Mouse (Mus musculus): ENCODE data around the gene Nup93. TPM values are rescaled to one million over a fixed set of nuclear protein-coding genes. Genes with fewer than 3 reads are reported as not detected.

The Nup93 gene
- polyA plus RNA-seq, 1 experiment from 2014 or later: 110 TPM

DNA sequence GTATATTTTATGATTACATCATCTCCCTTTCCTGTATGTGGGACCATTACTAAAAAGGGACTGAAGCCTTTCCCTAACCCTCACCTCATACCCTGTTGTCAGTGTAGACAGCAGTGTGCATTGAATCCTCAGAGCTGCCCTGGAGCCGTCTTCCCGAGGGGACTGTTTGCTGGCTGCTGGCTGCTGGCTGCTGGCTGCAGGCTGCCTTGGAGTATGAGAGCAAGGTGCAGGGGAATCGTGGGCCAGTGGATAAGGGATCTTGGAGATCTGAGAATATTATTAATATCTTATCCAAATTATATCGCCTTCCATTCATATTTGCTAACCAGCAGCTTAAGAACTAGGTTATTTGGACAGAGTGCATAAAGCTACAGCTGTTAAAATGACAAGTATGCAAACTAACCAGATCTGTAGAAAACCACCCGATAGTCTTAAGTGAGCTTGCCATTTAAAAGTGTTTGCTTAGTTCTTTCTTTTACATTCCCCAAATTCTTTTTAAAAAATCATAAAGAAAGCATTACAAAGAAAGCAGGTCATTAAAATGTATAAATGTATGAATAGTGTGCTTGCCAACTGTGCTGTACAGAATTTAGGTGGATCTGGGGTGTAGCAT is 65.7 kb downstream of the Nup93 start:
- Histone ChIP-seq H3K9ac (no peak overlapping the region), H3K36me3 (replicated peaks) (no peaks in the 10 kb centered on the region), H3K4me2 (no peak overlapping the region), H3K4me3 (replicated peaks) (no peak overlapping the region), H3K27me3 (no peaks in the 10 kb centered on the region), H3K4me1 (0 out of 2 replicates have a peak, but pooled peaks cover 2% of the 10 kb centered on the region), H3K9me3 (no peaks in the 10 kb centered on the region), H3K27ac (no peak overlapping the region)
- ATAC-seq (ENCODE audit: low FRiP score): no peak
- 77% methylated on average over 5 of the region's 5 CpGs for WGBS

- H3K27me3 ChIP-seq: no peaks in the 10 kb centered on the region
- no peak overlapping the region for H3K27ac ChIP-seq
- no peak overlapping the region for H3K4me3 ChIP-seq (replicated peaks)
- no peaks in the 10 kb centered on the region for H3K36me3 ChIP-seq (replicated peaks)
- no peaks in the 10 kb centered on the region for H3K9me3 ChIP-seq
- 0 out of 2 replicates have a peak, but pooled peaks cover 2% of the 10 kb centered on the region for H3K4me1 ChIP-seq
- H3K4me2 ChIP-seq: no peak overlapping the region
- no peak for ATAC-seq (ENCODE audit: low FRiP score)
- WGBS: 91% methylated on average over 3 of the region's 3 CpGs
- no peak overlapping the region for H3K9ac ChIP-seq
Measured at GRCm38 (mm10) chr8:94282453-94282985, 68.2 kb downstream of the Nup93 start.

- 79% methylated on average over 7 of the region's 7 CpGs for WGBS
Measured at GRCm38 (mm10) chr8:94284204-94284603, 69.8 kb downstream of the Nup93 start.

DNA sequence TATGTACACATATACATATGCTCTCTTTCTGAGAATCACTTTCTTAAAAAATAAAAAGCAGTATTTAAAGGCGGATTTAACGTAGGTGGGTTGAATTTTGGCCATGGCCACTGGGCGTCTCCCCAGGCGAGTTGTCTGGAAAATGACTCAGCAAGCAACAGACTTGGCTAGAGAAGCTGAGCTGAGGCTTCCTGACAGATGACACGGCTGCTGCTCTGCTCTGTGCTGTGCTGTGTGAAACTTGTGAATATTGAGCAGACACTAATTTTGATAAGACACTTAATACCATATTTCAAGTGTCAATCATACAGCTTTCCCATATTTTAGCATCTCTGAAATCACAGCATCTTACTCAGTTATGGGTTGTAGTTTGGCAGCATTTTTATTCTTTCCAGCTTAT is 76.2 kb downstream of the Nup93 start:
- H3K36me3 ChIP-seq (replicated peaks): peaks cover 9% of the 10 kb centered on the region
- no peak overlapping the region for H3K4me3 ChIP-seq (replicated peaks)
- no peaks in the 10 kb centered on the region for H3K9me3 ChIP-seq
- no peak for ATAC-seq (ENCODE audit: low FRiP score)
- H3K4me1 ChIP-seq: no peaks in the 10 kb centered on the region
- no peaks in the 10 kb centered on the region for H3K27me3 ChIP-seq
- H3K9ac ChIP-seq: no peak overlapping the region
- 92% methylated on average over 5 of the region's 5 CpGs for WGBS
- no peak overlapping the region for H3K4me2 ChIP-seq
- no peak overlapping the region for H3K27ac ChIP-seq

More at GRCm38 (mm10) chr8:94284204-94284603, 69.8 kb downstream of the Nup93 start:
- no peak for ATAC-seq (ENCODE audit: low FRiP score)
- Histone ChIP-seq H3K9me3 (no peaks in the 10 kb centered on the region), H3K9ac (no peak overlapping the region), H3K4me2 (no peak overlapping the region), H3K27me3 (no peaks in the 10 kb centered on the region), H3K36me3 (replicated peaks) (no peaks in the 10 kb centered on the region), H3K4me1 (0 out of 2 replicates have a peak, but pooled peaks cover 2% of the 10 kb centered on the region), H3K4me3 (replicated peaks) (no peak overlapping the region), H3K27ac (no peak overlapping the region)

GRCm38 (mm10) chr8:94292072-94292471 is 77.7 kb downstream of the Nup93 start:
- no peak overlapping the region for H3K4me2 ChIP-seq
- H3K36me3 ChIP-seq (replicated peaks): peaks cover 11% of the 10 kb centered on the region
- H3K9me3 ChIP-seq: no peaks in the 10 kb centered on the region
- no peaks in the 10 kb centered on the region; the same call in 1 of the 2 replicates for H3K4me1 ChIP-seq
- 85% methylated on average over 6 of the region's 6 CpGs for WGBS
- no peaks in the 10 kb centered on the region for H3K27me3 ChIP-seq
- no peak overlapping the region for H3K27ac ChIP-seq
- H3K4me3 ChIP-seq (replicated peaks): no peak overlapping the region
- ATAC-seq (ENCODE audit: low FRiP score): no peak
- no peak overlapping the region for H3K9ac ChIP-seq

DNA sequence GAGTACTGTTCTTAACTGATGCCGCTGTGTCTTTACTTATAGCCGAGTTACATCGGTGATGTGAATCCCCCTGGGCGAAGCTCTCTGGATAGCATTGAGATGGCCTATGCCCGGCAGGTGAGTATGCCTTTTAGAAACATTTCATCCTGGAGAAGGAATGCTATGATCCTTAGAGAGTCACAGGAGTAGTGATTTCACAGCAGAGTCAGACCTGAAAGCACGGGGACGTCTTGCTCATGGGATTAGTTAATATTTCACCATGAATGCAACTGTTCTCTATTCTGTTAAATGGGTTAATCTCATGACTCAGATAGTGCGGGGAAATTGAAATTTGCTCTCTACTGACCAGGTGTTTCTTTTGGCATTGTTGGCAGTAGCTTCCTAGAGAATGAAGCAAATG is 78.3 kb downstream of the Nup93 start:
- H3K36me3 ChIP-seq (replicated peaks): peaks cover 11% of the 10 kb centered on the region
- ATAC-seq (ENCODE audit: low FRiP score): no peak
- H3K4me2 ChIP-seq: no peak overlapping the region
- no peak overlapping the region for H3K4me3 ChIP-seq (replicated peaks)
- no peaks in the 10 kb centered on the region for H3K27me3 ChIP-seq
- no peak overlapping the region for H3K27ac ChIP-seq
- H3K4me1 ChIP-seq: no peaks in the 10 kb centered on the region; the same call in 1 of the 2 replicates
- H3K9me3 ChIP-seq: no peaks in the 10 kb centered on the region
- no peak overlapping the region for H3K9ac ChIP-seq
- WGBS: 94% methylated on average over 8 of the region's 8 CpGs

DNA sequence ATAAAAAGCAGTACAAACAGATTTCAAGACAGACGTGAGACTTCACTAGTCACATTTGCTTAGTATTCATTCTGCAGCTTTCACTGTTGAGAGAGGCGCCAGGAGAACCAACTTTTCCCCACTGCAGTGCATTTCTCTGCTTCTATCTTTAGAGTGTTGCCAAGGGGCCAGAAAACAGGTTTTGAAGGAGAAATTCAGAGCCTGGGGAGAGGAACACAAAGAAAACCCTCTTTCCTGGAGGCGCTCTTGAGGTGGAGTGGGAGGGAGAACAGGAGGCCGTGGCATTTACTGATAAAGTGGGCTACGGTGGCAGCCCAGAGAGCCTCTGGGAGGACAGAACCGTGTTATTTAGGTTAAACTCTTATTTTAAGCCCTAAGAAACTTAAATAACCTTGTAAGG is 81.3 kb downstream of the Nup93 start:
- Histone ChIP-seq H3K4me2 (no peak overlapping the region), H3K9ac (no peak overlapping the region), H3K27me3 (no peaks in the 10 kb centered on the region), H3K4me3 (replicated peaks) (no peak overlapping the region), H3K4me1 (no peaks in the 10 kb centered on the region; the same call in 1 of the 2 replicates), H3K27ac (no peak overlapping the region), H3K36me3 (replicated peaks) (peaks cover 11% of the 10 kb centered on the region), H3K9me3 (no peaks in the 10 kb centered on the region)
- WGBS: 55% methylated on average over 6 of the region's 6 CpGs
- ATAC-seq (ENCODE audit: low FRiP score): no peak

GRCm38 (mm10) chr8:94296312-94296991 is 82.1 kb downstream of the Nup93 start:
- WGBS: 90% methylated on average over 9 of the region's 9 CpGs
- Histone ChIP-seq H3K4me3 (replicated peaks) (no peak overlapping the region), H3K9ac (no peak overlapping the region), H3K27me3 (no peaks in the 10 kb centered on the region), H3K27ac (no peak overlapping the region), H3K4me2 (no peak overlapping the region), H3K4me1 (no peaks in the 10 kb centered on the region; the same call in 1 of the 2 replicates), H3K36me3 (replicated peaks) (peaks cover 17% of the 10 kb centered on the region), H3K9me3 (no peaks in the 10 kb centered on the region)
- no peak for ATAC-seq (ENCODE audit: low FRiP score)

- Histone ChIP-seq H3K27me3 (no peaks in the 10 kb centered on the region), H3K4me3 (replicated peaks) (no peak overlapping the region), H3K4me1 (no peaks in the 10 kb centered on the region; the same call in 1 of the 2 replicates), H3K9ac (no peak overlapping the region), H3K9me3 (no peaks in the 10 kb centered on the region), H3K36me3 (replicated peaks) (peaks cover 23% of the 10 kb centered on the region), H3K4me2 (no peak overlapping the region), H3K27ac (no peak overlapping the region)
- ATAC-seq (ENCODE audit: low FRiP score): no peak
- whole genome bisulfite sequencing: 43% methylated on average over 6 of the region's 6 CpGs
Measured at GRCm38 (mm10) chr8:94297101-94297500, 82.7 kb downstream of the Nup93 start.

DNA sequence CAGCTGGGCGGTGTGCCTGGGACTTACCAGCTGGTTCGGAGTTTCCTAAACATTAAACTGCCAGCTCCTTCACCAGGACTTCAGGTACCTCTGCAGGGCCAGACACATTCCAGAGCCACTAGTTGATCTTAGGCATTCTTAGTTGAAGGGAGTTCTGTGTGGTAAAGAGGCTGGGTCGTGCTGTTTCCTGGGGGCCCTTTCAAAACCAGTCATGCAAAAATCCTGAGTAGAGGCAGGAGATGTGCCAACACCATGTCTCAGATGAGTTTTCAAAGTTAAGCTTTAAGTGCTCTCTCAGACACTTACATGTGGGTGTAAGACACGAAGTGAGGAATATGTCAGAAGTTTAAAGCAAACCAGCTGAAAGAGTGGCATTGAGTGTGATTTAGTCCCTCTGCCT is 86.4 kb downstream of the Nup93 start:
- WGBS: 65% methylated on average over 4 of the region's 4 CpGs
- Histone ChIP-seq H3K27ac (no peak overlapping the region), H3K9ac (no peak overlapping the region), H3K9me3 (no peaks in the 10 kb centered on the region), H3K4me1 (no peaks in the 10 kb centered on the region; the same call in 1 of the 2 replicates), H3K36me3 (replicated peaks) (peaks cover 51% of the 10 kb centered on the region), H3K4me3 (replicated peaks) (no peak overlapping the region), H3K27me3 (no peaks in the 10 kb centered on the region), H3K4me2 (no peak overlapping the region)
- ATAC-seq (ENCODE audit: low FRiP score): no peak

GRCm38 (mm10) chr8:94304412-94304811 is 90.0 kb downstream of the Nup93 start:
- no peak for ATAC-seq (ENCODE audit: low FRiP score)
- WGBS: 94% methylated on average over 2 of the region's 2 CpGs
- peaks cover 79% of the 10 kb centered on the region for H3K36me3 ChIP-seq (replicated peaks)

GRCm38 (mm10) chr8:94306989-94307513 is 92.7 kb downstream of the Nup93 start:
- Histone ChIP-seq H3K4me1 (no peaks in the 10 kb centered on the region), H3K27ac (no peak overlapping the region), H3K9me3 (no peaks in the 10 kb centered on the region), H3K4me2 (no peak overlapping the region), H3K36me3 (replicated peaks) (peaks cover 88% of the 10 kb centered on the region), H3K27me3 (no peaks in the 10 kb centered on the region), H3K9ac (no peak overlapping the region), H3K4me3 (replicated peaks) (no peak overlapping the region)
- no peak for ATAC-seq (ENCODE audit: low FRiP score)
- WGBS: 93% methylated on average over 7 of the region's 7 CpGs

More at GRCm38 (mm10) chr8:94304412-94304811, 90.0 kb downstream of the Nup93 start:
- no peak overlapping the region for H3K9ac ChIP-seq
- H3K9me3 ChIP-seq: no peaks in the 10 kb centered on the region
- H3K27me3 ChIP-seq: no peaks in the 10 kb centered on the region
- H3K4me3 ChIP-seq (replicated peaks): no peak overlapping the region
- H3K4me1 ChIP-seq: no peaks in the 10 kb centered on the region
- H3K27ac ChIP-seq: no peak overlapping the region
- no peak overlapping the region for H3K4me2 ChIP-seq

Measured in forebrain, embryonic 12.5 days (tissue).